Mouse (Mus musculus) thymus, adult 2 months (tissue): ENCODE results near the gene Cd24a.

Experiments used
- CTCF ChIP-seq: fragments of 200-500 bp; IDR thresholded peaks from 2 replicates; pipeline ENCODE4 v1.5.1; 2012; ENCODE audit warnings: mild to moderate bottlenecking, control low read depth, low read length, moderate library complexity, borderline replicate concordance; ENCODE audit not compliant: control insufficient read depth, poor library complexity, insufficient read depth; ENCODE audit errors: extremely low read depth
- POLR2A ChIP-seq: fragments of 200-500 bp; IDR thresholded peaks from 2 replicates; pipeline ENCODE4 v1.6.1; 2012; ENCODE audit warnings: mild to moderate bottlenecking, low read length, control low read depth, moderate library complexity; ENCODE audit not compliant: control insufficient read depth, poor library complexity, insufficient read depth; ENCODE audit errors: extremely low read depth

DNA sequence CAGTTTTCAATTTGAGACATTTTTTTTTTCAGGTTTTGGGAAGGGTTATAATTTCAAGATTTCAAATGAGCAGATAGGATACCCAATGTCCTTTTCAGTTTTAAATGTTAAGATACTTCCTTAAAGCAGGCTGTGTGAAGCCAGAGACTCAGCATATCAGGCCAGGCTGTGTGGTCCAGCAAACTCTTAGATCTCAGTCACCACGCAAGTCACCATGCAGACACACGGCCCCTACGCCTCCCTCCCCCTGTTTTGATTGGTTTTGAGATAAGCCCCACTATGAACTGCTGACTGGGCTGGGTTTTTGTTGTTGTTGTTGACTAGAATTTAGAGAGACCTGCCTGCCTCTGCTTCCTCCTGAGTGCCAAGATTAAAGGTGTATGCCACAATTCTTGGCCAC lies 3.2 kb downstream of the Cd24a start:
- no peak for TF ChIP-seq POLR2A
- no peak for TF ChIP-seq CTCF
